Mouse (Mus musculus) naive thymus-derived CD4-positive, alpha-beta T cell, adult 2 months (primary cell): ENCODE measurements around the gene Cd109.

Experiments used
- DNase-seq: peaks from one replicate; pipeline ENCODE4 v3.0.0-alpha.2; 2011; ENCODE audit warnings: low read depth

Cd109 gene

GRCm38 (mm10) chr9:78641386-78641785 is 26.0 kb downstream of the Cd109 start:
- DNase-seq: no peak

GRCm38 (mm10) chr9:78646008-78646777 is 30.8 kb downstream of the Cd109 start:
- peak; percentile 50 for DNase-seq

- DNase-seq: no peak
Measured at GRCm38 (mm10) chr9:78648641-78649040, 33.3 kb downstream of the Cd109 start.

- DNase-seq: no peak
Measured at GRCm38 (mm10) chr9:78649398-78649797, 34.1 kb downstream of the Cd109 start.

GRCm38 (mm10) chr9:78657564-78657963 is 42.2 kb downstream of the Cd109 start:
- no peak for DNase-seq

GRCm38 (mm10) chr9:78671446-78671985 is 56.2 kb downstream of the Cd109 start:
- DNase-seq: no peak

- DNase-seq: peak; percentile 63
Measured at GRCm38 (mm10) chr9:78700691-78701090, 85.3 kb downstream of the Cd109 start.

GRCm38 (mm10) chr9:78702509-78703239 is 87.3 kb downstream of the Cd109 start:
- DNase-seq: no peak

GRCm38 (mm10) chr9:78720888-78721798 is 105.8 kb downstream of the Cd109 start:
- DNase-seq: peak; percentile 2

GRCm38 (mm10) chr9:78731931-78732330 is 116.6 kb downstream of the Cd109 start:
- no peak for DNase-seq

GRCm38 (mm10) chr9:78735519-78735918 is 120.2 kb downstream of the Cd109 start:
- no peak for DNase-seq

- DNase-seq: no peak
Measured at GRCm38 (mm10) chr9:78742012-78742411, 126.7 kb downstream of the Cd109 start.

- no peak for DNase-seq
Measured at GRCm38 (mm10) chr9:78750246-78750645, 134.9 kb downstream of the Cd109 start.
